Mouse (Mus musculus): ENCODE data around the gene Lrrn2.

DNA sequence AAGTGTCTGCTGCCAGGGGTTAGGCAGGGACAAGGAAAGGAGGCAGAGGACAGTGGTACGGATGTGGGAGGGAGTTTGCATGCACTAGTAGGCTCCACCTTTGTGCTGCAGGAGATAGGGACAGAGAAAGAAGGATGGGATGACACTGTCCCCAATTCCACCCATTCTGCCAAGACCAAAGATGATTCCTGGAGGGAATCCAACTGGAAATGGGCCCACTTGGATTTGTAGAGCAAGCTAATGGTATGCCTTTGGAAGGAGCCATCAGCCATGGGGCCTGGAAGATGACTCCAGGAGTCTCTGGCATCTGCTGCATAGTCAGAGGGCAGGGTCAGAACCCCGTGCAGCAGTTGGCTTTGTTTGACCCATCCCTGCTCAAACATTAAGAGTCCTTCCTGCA lies 52.3 kb downstream of the Lrrn2 start:
- TF ChIP-seq GATA1 (IDR thresholded peaks at IDR 0.05; ENCODE audit: low read length) = no peak
- no peak for TF ChIP-seq TAL1 (IDR thresholded peaks at IDR 0.05; ENCODE audit: low read length)
